Mouse (Mus musculus) myocyte (in vitro differentiated cells): ENCODE results near the gene Syn2.

Experiments used
- MYOD1 ChIP-seq, 3 experiments: IDR thresholded peaks; one replicate each; pipeline ENCODE4 v1.6.1; 2011; ENCODE audit warnings: control low read depth in 2 of 3, low read depth in 2 of 3, mild to moderate bottlenecking in 2 of 3, moderate library complexity in 1 of 3; ENCODE audit not compliant: insufficient read length in 2 of 3, control insufficient read depth in 1 of 3
- REST ChIP-seq: IDR thresholded peaks from one replicate; pipeline ENCODE4 v1.6.1; 2011; ENCODE audit warnings: mild to moderate bottlenecking, control low read depth, moderate library complexity; ENCODE audit not compliant: insufficient read depth, insufficient read length
- SRF ChIP-seq: IDR thresholded peaks from one replicate; pipeline ENCODE4 v1.6.1; 2011; ENCODE audit warnings: low read depth; ENCODE audit not compliant: control insufficient read depth, insufficient read length
- USF1 ChIP-seq: IDR thresholded peaks from one replicate; pipeline ENCODE4 v1.6.1; 2011; ENCODE audit warnings: low read depth, mild to moderate bottlenecking, control low read depth, moderate library complexity

DNA sequence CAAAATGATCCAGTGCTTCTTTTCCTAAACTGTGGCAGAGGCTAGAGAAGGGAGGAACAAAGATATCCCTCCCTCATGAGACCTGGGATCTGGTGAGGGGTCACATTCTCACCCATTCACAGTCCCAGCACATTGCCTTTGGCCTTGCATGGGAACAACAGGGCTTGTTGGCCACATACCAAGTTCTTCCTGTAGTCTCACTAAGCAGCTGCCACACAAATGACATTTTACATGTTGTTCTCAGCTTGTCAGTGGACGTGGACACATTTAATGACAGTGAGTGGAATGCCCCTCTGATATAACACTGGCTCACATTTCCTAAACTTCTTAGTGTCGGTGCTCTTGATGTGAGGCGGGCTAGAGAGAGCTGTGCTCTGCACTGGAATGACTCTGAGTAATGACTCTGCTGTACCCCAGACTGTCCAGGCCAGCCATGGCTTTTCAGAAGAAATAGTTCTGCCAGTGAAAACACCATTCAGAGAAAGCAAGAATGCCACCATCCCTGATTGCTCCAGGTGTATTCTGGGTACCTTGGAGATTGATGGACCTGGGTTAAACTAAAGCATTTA lies 106.5 kb downstream of the Syn2 start:
- no peak for TF ChIP-seq MYOD1 (IDR thresholded peaks at IDR 0.05; ENCODE audit: control insufficient read depth in 1 of 3, insufficient read length in 2 of 3, low read depth in 2 of 3)
- TF ChIP-seq USF1, result no peak
- no peak for TF ChIP-seq SRF
- no peak for TF ChIP-seq REST
